Mouse (Mus musculus): ENCODE measurements around the gene Hcrtr1. TPM values are rescaled to one million over a fixed set of nuclear protein-coding genes. Genes with fewer than 3 reads are reported as not detected.

The Hcrtr1 gene
- 0.22 and 0.34 TPM in 2 replicates for polyA plus RNA-seq (2015; fragmentation: Nextera tagmentation; extraction: Ambion mirVana)

DNA sequence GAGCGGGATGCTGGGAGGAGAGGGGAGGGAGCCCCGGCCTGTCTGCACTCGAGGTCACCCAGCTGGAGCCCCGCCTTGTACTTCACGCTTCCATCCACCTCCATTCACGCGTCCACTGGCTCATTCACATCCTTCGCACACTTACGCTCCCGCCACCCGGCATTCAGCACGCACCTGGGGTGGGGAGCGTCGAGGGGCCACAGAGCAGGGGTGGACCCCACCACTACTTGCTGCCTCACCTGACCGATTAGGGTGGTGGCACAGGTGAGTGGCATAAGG, at the start of gene Hcrtr1:
TSS of gene Hcrtr1 (minus strand) at position 146 of the 279 bp plus-strand sequence.
- Histone ChIP-seq H3K27ac (ENCODE audit: low read length) (no peak within 1 kb of the TSS), H3K36me3 (ENCODE audit: control insufficient read depth, insufficient read depth, low read length) (no peaks in the 10 kb centered on the region), H3K4me1 (ENCODE audit: control insufficient read depth, insufficient read depth, low read length) (peaks cover 13% of the 10 kb centered on the region; the same call in 1 of the 2 replicates), H3K9me3 (ENCODE audit: control insufficient read depth, low read length) (no peaks in the 10 kb centered on the region), H3K4me2 (ENCODE audit: low read depth, low read length) (peak within 1 kb of the TSS; percentile 59), H3K9ac (ENCODE audit: low read depth, low read length) (peak within 1 kb of the TSS; percentile 20; the same call in 1 of the 2 replicates), H3K27me3 (replicated peaks; ENCODE audit: control insufficient read depth, insufficient read depth, low read length) (peaks cover 28% of the 10 kb centered on the region), H3K4me3 (ENCODE audit: low read length) (peak within 1 kb of the TSS; percentile 35)
- WGBS: 2% methylated on average over 14 of the region's 15 CpGs
- 0 out of 2 replicates have a peak, but pooled peaks have one; percentile 5 for ATAC-seq

DNA sequence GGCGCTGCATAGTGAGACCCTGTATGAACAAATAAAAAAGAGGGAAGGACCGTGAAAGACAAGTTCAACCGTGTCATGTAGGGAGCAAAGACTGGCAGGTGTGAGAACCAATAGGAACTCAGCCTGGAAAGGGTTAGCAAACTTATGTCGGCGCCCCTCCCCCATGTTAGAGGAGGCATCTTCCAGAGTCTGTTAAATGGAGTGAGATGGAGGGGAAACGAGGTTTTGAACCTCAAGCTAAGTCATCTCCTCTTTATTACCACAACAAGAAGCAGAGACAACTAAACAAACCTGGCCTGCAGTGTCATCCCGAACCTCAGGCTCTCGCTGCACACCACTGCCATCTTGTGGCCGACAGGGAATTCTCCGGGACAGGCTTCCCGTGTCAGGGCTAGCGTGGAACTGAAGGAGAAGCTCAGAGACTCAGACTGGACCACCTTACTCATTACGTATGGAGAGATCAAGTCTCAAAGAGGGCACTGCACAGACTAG, 49.7 kb upstream of the Hcrtr1 start:
- Histone ChIP-seq H3K36me3 (ENCODE audit: control insufficient read depth, insufficient read depth, low read length) (no peaks in the 10 kb centered on the region), H3K27ac (ENCODE audit: low read length) (no peak overlapping the region), H3K4me2 (ENCODE audit: low read depth, low read length) (peak overlapping the region; percentile 40; the same call in 1 of the 2 replicates), H3K9me3 (ENCODE audit: control insufficient read depth, low read length) (no peaks in the 10 kb centered on the region), H3K4me1 (ENCODE audit: control insufficient read depth, insufficient read depth, low read length) (peaks cover 4% of the 10 kb centered on the region; the same call in 1 of the 2 replicates), H3K4me3 (ENCODE audit: low read length) (peak overlapping the region; percentile 7; the same call in 1 of the 2 replicates), H3K27me3 (replicated peaks; ENCODE audit: control insufficient read depth, insufficient read depth, low read length) (no peaks in the 10 kb centered on the region), H3K9ac (ENCODE audit: low read depth, low read length) (no peak overlapping the region)
- ATAC-seq: peak; percentile 77
- 3% methylated on average over 13 of the region's 13 CpGs for WGBS

DNA sequence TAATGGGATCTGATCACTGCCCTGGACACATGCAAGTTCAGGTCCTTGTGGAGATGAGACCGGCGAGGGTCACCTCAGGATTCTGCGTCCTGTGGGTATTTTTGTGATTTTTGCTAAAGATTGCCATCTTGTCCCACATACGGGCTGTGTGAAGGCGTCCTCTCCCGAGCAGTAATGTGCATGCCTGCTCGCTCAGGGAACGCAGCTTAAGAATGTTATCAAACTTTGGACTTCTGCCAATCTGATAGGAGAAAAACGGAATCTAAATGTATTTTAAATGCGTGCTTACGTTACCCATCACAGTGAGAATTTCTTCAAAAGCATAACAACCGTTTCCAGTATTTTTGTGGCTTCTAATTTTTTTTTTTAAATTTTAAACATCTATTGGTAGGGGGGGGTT, 47.7 kb upstream of the Hcrtr1 start:
- Histone ChIP-seq H3K27me3 (replicated peaks; ENCODE audit: control insufficient read depth, insufficient read depth, low read length) (no peaks in the 10 kb centered on the region), H3K4me2 (ENCODE audit: low read depth, low read length) (no peak overlapping the region), H3K9me3 (ENCODE audit: control insufficient read depth, low read length) (no peaks in the 10 kb centered on the region), H3K4me1 (ENCODE audit: control insufficient read depth, insufficient read depth, low read length) (peaks cover 4% of the 10 kb centered on the region; the same call in 1 of the 2 replicates), H3K27ac (ENCODE audit: low read length) (no peak overlapping the region), H3K36me3 (ENCODE audit: control insufficient read depth, insufficient read depth, low read length) (no peaks in the 10 kb centered on the region), H3K9ac (ENCODE audit: low read depth, low read length) (no peak overlapping the region), H3K4me3 (ENCODE audit: low read length) (no peak overlapping the region)
- no peak for ATAC-seq
- WGBS: 59% methylated on average over 12 of the region's 12 CpGs

- Histone ChIP-seq H3K4me2 (ENCODE audit: low read depth, low read length) (no peak overlapping the region), H3K27me3 (replicated peaks; ENCODE audit: control insufficient read depth, insufficient read depth, low read length) (no peaks in the 10 kb centered on the region), H3K4me1 (ENCODE audit: control insufficient read depth, insufficient read depth, low read length) (peaks cover 6% of the 10 kb centered on the region; the same call in 1 of the 2 replicates), H3K9ac (ENCODE audit: low read depth, low read length) (no peak overlapping the region), H3K9me3 (ENCODE audit: control insufficient read depth, low read length) (no peaks in the 10 kb centered on the region), H3K27ac (ENCODE audit: low read length) (no peak overlapping the region), H3K4me3 (ENCODE audit: low read length) (no peak overlapping the region), H3K36me3 (ENCODE audit: control insufficient read depth, insufficient read depth, low read length) (no peaks in the 10 kb centered on the region)
- WGBS: 76% methylated on average over 9 of the region's 9 CpGs
- ATAC-seq: no peak
Observed at GRCm38 (mm10) chr4:130186450-130186849, 47.3 kb upstream of the Hcrtr1 start.

DNA sequence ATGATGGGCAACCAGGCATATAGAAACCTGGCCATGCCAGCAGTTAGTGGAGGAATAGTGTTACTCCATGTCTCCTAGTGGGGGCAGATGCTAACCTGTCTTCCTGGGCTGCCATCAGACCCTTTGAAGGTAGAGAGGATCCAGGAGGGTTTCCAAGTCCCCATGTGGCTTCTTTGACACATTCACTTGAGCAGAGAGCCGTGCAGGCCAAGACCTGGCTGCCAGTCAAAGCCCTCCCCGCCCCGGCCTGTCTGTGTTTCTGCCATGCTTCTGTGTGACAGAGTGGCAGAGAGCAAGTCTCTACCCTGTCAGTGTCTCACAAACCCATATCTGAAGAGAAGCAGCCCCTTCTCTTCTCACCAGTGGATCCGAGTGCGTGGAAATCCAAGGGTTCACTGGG, 44.7 kb upstream of the Hcrtr1 start:
- no peak overlapping the region for H3K4me3 ChIP-seq (ENCODE audit: low read length)
- peaks cover 9% of the 10 kb centered on the region; the same call in 1 of the 2 replicates for H3K4me1 ChIP-seq (ENCODE audit: control insufficient read depth, insufficient read depth, low read length)
- H3K4me2 ChIP-seq (ENCODE audit: low read depth, low read length): no peak overlapping the region
- H3K9me3 ChIP-seq (ENCODE audit: control insufficient read depth, low read length): no peaks in the 10 kb centered on the region
- no peaks in the 10 kb centered on the region for H3K36me3 ChIP-seq (ENCODE audit: control insufficient read depth, insufficient read depth, low read length)
- H3K27ac ChIP-seq (ENCODE audit: low read length): no peak overlapping the region
- H3K9ac ChIP-seq (ENCODE audit: low read depth, low read length): no peak overlapping the region
- ATAC-seq: no peak
- H3K27me3 ChIP-seq (replicated peaks; ENCODE audit: control insufficient read depth, insufficient read depth, low read length): no peaks in the 10 kb centered on the region
- 89% methylated on average over 5 of the region's 5 CpGs for WGBS

DNA sequence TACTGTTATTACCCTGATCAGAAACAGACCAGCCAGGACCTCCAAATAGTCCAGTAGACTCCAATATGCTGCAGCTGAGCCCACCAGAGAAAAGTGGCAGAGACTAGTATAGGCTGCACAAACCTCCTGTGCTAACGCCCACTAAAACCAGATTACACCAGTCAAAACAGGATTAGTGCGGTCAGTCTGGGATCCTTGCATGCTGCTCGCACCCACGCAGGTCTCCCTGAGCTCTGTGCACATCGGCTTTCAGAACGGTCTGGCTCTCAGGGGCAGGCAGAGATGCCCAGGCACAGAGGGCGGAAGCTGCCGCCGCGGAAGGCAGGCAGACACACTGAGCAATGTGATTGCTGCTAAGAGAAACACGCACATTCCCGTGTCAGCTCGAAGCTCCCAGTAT, 43.9 kb upstream of the Hcrtr1 start:
- no peak overlapping the region for H3K27ac ChIP-seq (ENCODE audit: low read length)
- 72% methylated on average over 13 of the region's 13 CpGs for WGBS
- no peaks in the 10 kb centered on the region for H3K36me3 ChIP-seq (ENCODE audit: control insufficient read depth, insufficient read depth, low read length)
- H3K4me1 ChIP-seq (ENCODE audit: control insufficient read depth, insufficient read depth, low read length): 0 out of 2 replicates have a peak, but pooled peaks cover 5% of the 10 kb centered on the region
- no peaks in the 10 kb centered on the region for H3K27me3 ChIP-seq (replicated peaks; ENCODE audit: control insufficient read depth, insufficient read depth, low read length)
- no peak overlapping the region for H3K4me3 ChIP-seq (ENCODE audit: low read length)
- no peak for ATAC-seq
- no peak overlapping the region for H3K9ac ChIP-seq (ENCODE audit: low read depth, low read length)
- H3K9me3 ChIP-seq (ENCODE audit: control insufficient read depth, low read length): no peaks in the 10 kb centered on the region
- no peak overlapping the region for H3K4me2 ChIP-seq (ENCODE audit: low read depth, low read length)

- H3K4me3 ChIP-seq (ENCODE audit: low read length): no peak overlapping the region
- H3K4me2 ChIP-seq (ENCODE audit: low read depth, low read length): no peak overlapping the region
- no peaks in the 10 kb centered on the region for H3K9me3 ChIP-seq (ENCODE audit: control insufficient read depth, low read length)
- H3K9ac ChIP-seq (ENCODE audit: low read depth, low read length): no peak overlapping the region
- H3K27ac ChIP-seq (ENCODE audit: low read length): no peak overlapping the region
- no peaks in the 10 kb centered on the region for H3K27me3 ChIP-seq (replicated peaks; ENCODE audit: control insufficient read depth, insufficient read depth, low read length)
- H3K4me1 ChIP-seq (ENCODE audit: control insufficient read depth, insufficient read depth, low read length): peaks cover 11% of the 10 kb centered on the region
- H3K36me3 ChIP-seq (ENCODE audit: control insufficient read depth, insufficient read depth, low read length): no peaks in the 10 kb centered on the region
- no peak for ATAC-seq
- WGBS: 39% methylated on average over 4 of the region's 4 CpGs
Observed at GRCm38 (mm10) chr4:130181886-130182285, 42.7 kb upstream of the Hcrtr1 start.

- H3K9ac ChIP-seq (ENCODE audit: low read depth, low read length): no peak overlapping the region
- H3K4me3 ChIP-seq (ENCODE audit: low read length): no peak overlapping the region
- WGBS: 79% methylated on average over 7 of the region's 7 CpGs
- no peak overlapping the region for H3K4me2 ChIP-seq (ENCODE audit: low read depth, low read length)
- no peaks in the 10 kb centered on the region for H3K9me3 ChIP-seq (ENCODE audit: control insufficient read depth, low read length)
- H3K4me1 ChIP-seq (ENCODE audit: control insufficient read depth, insufficient read depth, low read length): peaks cover 19% of the 10 kb centered on the region
- H3K27ac ChIP-seq (ENCODE audit: low read length): no peak overlapping the region
- H3K36me3 ChIP-seq (ENCODE audit: control insufficient read depth, insufficient read depth, low read length): no peaks in the 10 kb centered on the region
- no peaks in the 10 kb centered on the region for H3K27me3 ChIP-seq (replicated peaks; ENCODE audit: control insufficient read depth, insufficient read depth, low read length)
- ATAC-seq: no peak
Observed at GRCm38 (mm10) chr4:130180909-130181602, 41.9 kb upstream of the Hcrtr1 start.

GRCm38 (mm10) chr4:130179876-130180275, 40.7 kb upstream of the Hcrtr1 start:
- no peak for ATAC-seq
- H3K9ac ChIP-seq (ENCODE audit: low read depth, low read length): no peak overlapping the region
- H3K36me3 ChIP-seq (ENCODE audit: control insufficient read depth, insufficient read depth, low read length): no peaks in the 10 kb centered on the region
- no peak overlapping the region for H3K27ac ChIP-seq (ENCODE audit: low read length)
- H3K27me3 ChIP-seq (replicated peaks; ENCODE audit: control insufficient read depth, insufficient read depth, low read length): no peaks in the 10 kb centered on the region
- no peak overlapping the region for H3K4me3 ChIP-seq (ENCODE audit: low read length)
- no peak overlapping the region for H3K4me2 ChIP-seq (ENCODE audit: low read depth, low read length)
- peaks cover 25% of the 10 kb centered on the region for H3K4me1 ChIP-seq (ENCODE audit: control insufficient read depth, insufficient read depth, low read length)
- WGBS: 70% methylated on average over 3 of the region's 3 CpGs
- H3K9me3 ChIP-seq (ENCODE audit: control insufficient read depth, low read length): no peaks in the 10 kb centered on the region
